Mouse (Mus musculus): ENCODE measurements around the gene Ggt5. TPM values are rescaled to one million over a fixed set of nuclear protein-coding genes. Genes with fewer than 3 reads are reported as not detected.

The Ggt5 gene
- polyA plus RNA-seq, 1 experiment from 2014 or later, result 1.2 TPM

- H3K36me3 ChIP-seq (ENCODE audit: control insufficient read depth, insufficient read depth, low read length), result peaks cover 45% of the 10 kb centered on the region
- no peak for ATAC-seq (replicated peaks; ENCODE audit: low FRiP score)
- 89% methylated on average over 6 of the region's 6 CpGs for WGBS
Measured at GRCm38 (mm10) chr10:75661381-75661780, 72.2 kb downstream of the Ggt5 start.

GRCm38 (mm10) chr10:75661876-75662275 is 72.7 kb downstream of the Ggt5 start:
- H3K4me2 ChIP-seq, result no peak overlapping the region
- WGBS, result 90% methylated on average over 3 of the region's 3 CpGs
- DNase-seq (ENCODE audit: low spot score) (no peak), ATAC-seq (replicated peaks; ENCODE audit: low FRiP score) (no peak)
- peaks cover 40% of the 10 kb centered on the region for H3K36me3 ChIP-seq (ENCODE audit: control insufficient read depth, insufficient read depth, low read length)
- no peak overlapping the region for H3K9ac ChIP-seq (ENCODE audit: low read depth, low read length)
- H3K27me3 ChIP-seq (replicated peaks; ENCODE audit: control insufficient read depth, insufficient read depth, low read length), result 0 out of 2 replicates have a peak, but pooled peaks cover 2% of the 10 kb centered on the region
- H3K27ac ChIP-seq (ENCODE audit: low read depth, low read length), result no peak overlapping the region
- no peak overlapping the region for H3K4me3 ChIP-seq (ENCODE audit: low read depth, low read length)
- H3K9me3 ChIP-seq (ENCODE audit: control insufficient read depth, low read length), result no peaks in the 10 kb centered on the region
- peaks cover 4% of the 10 kb centered on the region for H3K4me1 ChIP-seq (replicated peaks; ENCODE audit: control insufficient read depth, insufficient read depth, low read length)

More at GRCm38 (mm10) chr10:75661381-75661780, 72.2 kb downstream of the Ggt5 start:
- Histone ChIP-seq H3K27me3 (replicated peaks; ENCODE audit: control insufficient read depth, insufficient read depth, low read length) (0 out of 2 replicates have a peak, but pooled peaks cover 2% of the 10 kb centered on the region), H3K4me2 (no peak overlapping the region), H3K9ac (ENCODE audit: low read depth, low read length) (no peak overlapping the region), H3K9me3 (ENCODE audit: control insufficient read depth, low read length) (no peaks in the 10 kb centered on the region), H3K4me3 (ENCODE audit: low read depth, low read length) (no peak overlapping the region), H3K4me1 (replicated peaks; ENCODE audit: control insufficient read depth, insufficient read depth, low read length) (no peaks in the 10 kb centered on the region), H3K27ac (ENCODE audit: low read depth, low read length) (no peak overlapping the region)
- DNase-seq (ENCODE audit: low spot score), result no peak

- peaks cover 34% of the 10 kb centered on the region for H3K36me3 ChIP-seq (ENCODE audit: control insufficient read depth, insufficient read depth, low read length)
- no peak overlapping the region for H3K4me3 ChIP-seq (ENCODE audit: low read depth, low read length)
- WGBS, result 86% methylated on average over 4 of the region's 4 CpGs
- 0 out of 2 replicates have a peak, but pooled peaks cover 2% of the 10 kb centered on the region for H3K27me3 ChIP-seq (replicated peaks; ENCODE audit: control insufficient read depth, insufficient read depth, low read length)
- H3K9me3 ChIP-seq (ENCODE audit: control insufficient read depth, low read length), result no peaks in the 10 kb centered on the region
- no peak overlapping the region for H3K4me2 ChIP-seq
- H3K9ac ChIP-seq (ENCODE audit: low read depth, low read length), result no peak overlapping the region
- ATAC-seq (replicated peaks; ENCODE audit: low FRiP score) (no peak), DNase-seq (ENCODE audit: low spot score) (no peak)
- peaks cover 10% of the 10 kb centered on the region for H3K4me1 ChIP-seq (replicated peaks; ENCODE audit: control insufficient read depth, insufficient read depth, low read length)
- H3K27ac ChIP-seq (ENCODE audit: low read depth, low read length), result no peak overlapping the region
Measured at GRCm38 (mm10) chr10:75662575-75662974, 73.4 kb downstream of the Ggt5 start.

- Histone ChIP-seq H3K27ac (ENCODE audit: low read depth, low read length) (no peak overlapping the region), H3K4me3 (ENCODE audit: low read depth, low read length) (no peak overlapping the region), H3K9ac (ENCODE audit: low read depth, low read length) (no peak overlapping the region), H3K4me2 (no peak overlapping the region), H3K27me3 (replicated peaks; ENCODE audit: control insufficient read depth, insufficient read depth, low read length) (peaks cover 8% of the 10 kb centered on the region; the same call in 1 of the 2 replicates), H3K9me3 (ENCODE audit: control insufficient read depth, low read length) (no peaks in the 10 kb centered on the region), H3K36me3 (ENCODE audit: control insufficient read depth, insufficient read depth, low read length) (peaks cover 27% of the 10 kb centered on the region), H3K4me1 (replicated peaks; ENCODE audit: control insufficient read depth, insufficient read depth, low read length) (peaks cover 14% of the 10 kb centered on the region)
- no peak for DNase-seq (ENCODE audit: low spot score)
- 86% methylated on average over 6 of the region's 6 CpGs for WGBS
- ATAC-seq (replicated peaks; ENCODE audit: low FRiP score), result no peak
Measured at GRCm38 (mm10) chr10:75664673-75665270, 75.6 kb downstream of the Ggt5 start.

- H3K4me2 ChIP-seq, result peak overlapping the region; percentile 100
- H3K9me3 ChIP-seq (ENCODE audit: control insufficient read depth, low read length), result no peaks in the 10 kb centered on the region
- H3K36me3 ChIP-seq (ENCODE audit: control insufficient read depth, insufficient read depth, low read length), result peaks cover 18% of the 10 kb centered on the region
- no peak overlapping the region for H3K27ac ChIP-seq (ENCODE audit: low read depth, low read length)
- peaks cover 14% of the 10 kb centered on the region for H3K4me1 ChIP-seq (replicated peaks; ENCODE audit: control insufficient read depth, insufficient read depth, low read length)
- DNase-seq (ENCODE audit: low spot score) (no peak), ATAC-seq (replicated peaks; ENCODE audit: low FRiP score) (no peak)
- no peak overlapping the region; the same call in 1 of the 2 replicates for H3K9ac ChIP-seq (ENCODE audit: low read depth, low read length)
- peaks cover 8% of the 10 kb centered on the region; the same call in 1 of the 2 replicates for H3K27me3 ChIP-seq (replicated peaks; ENCODE audit: control insufficient read depth, insufficient read depth, low read length)
- WGBS, result 57% methylated on average over 4 of the region's 4 CpGs
- H3K4me3 ChIP-seq (ENCODE audit: low read depth, low read length), result peak overlapping the region; percentile 72; the same call in 1 of the 2 replicates
Measured at GRCm38 (mm10) chr10:75666451-75667030, 77.4 kb downstream of the Ggt5 start.

Other genes with a start within 250 kb of the Ggt5 start
- 5.5 and 5.7 TPM in 2 replicates for gene Upb1, start 188.2 kb upstream of the Ggt5 start, polyA plus RNA-seq (2014; fragmentation: Nextera tagmentation; extraction: Ambion mirVana)
- gene Snrpd3, start 71.8 kb upstream of the Ggt5 start, polyA plus RNA-seq (2014; fragmentation: Nextera tagmentation; extraction: Ambion mirVana), result 272 and 328 TPM in 2 replicates
- 44.5 and 48.8 TPM in 2 replicates for gene Gucd1, start 71.4 kb upstream of the Ggt5 start, polyA plus RNA-seq (2014; fragmentation: Nextera tagmentation; extraction: Ambion mirVana)
- gene Lrrc75b, start 29.0 kb upstream of the Ggt5 start, polyA plus RNA-seq (2014; fragmentation: Nextera tagmentation; extraction: Ambion mirVana), result 0.48 and 0.52 TPM in 2 replicates
- gene Ggt1, start 27.7 kb upstream of the Ggt5 start, polyA plus RNA-seq (2014; fragmentation: Nextera tagmentation; extraction: Ambion mirVana), result 4.2 and 4.9 TPM in 2 replicates
- 0.91 and 1.5 TPM in 2 replicates for gene Susd2, start 54.7 kb downstream of the Ggt5 start, polyA plus RNA-seq (2014; fragmentation: Nextera tagmentation; extraction: Ambion mirVana)
- gene Cabin1, start 175.0 kb downstream of the Ggt5 start, polyA plus RNA-seq (2014; fragmentation: Nextera tagmentation; extraction: Ambion mirVana), result 30.3 and 33.3 TPM in 2 replicates
- 198 and 213 TPM in 2 replicates for gene Ddt, start 184.1 kb downstream of the Ggt5 start, polyA plus RNA-seq (2014; fragmentation: Nextera tagmentation; extraction: Ambion mirVana)
- gene Gm20441, start 191.6 kb downstream of the Ggt5 start, polyA plus RNA-seq (2014; fragmentation: Nextera tagmentation; extraction: Ambion mirVana), result not detected in 2 replicates
- 6.3 and 7.9 TPM in 2 replicates for gene Gstt3, start 192.1 kb downstream of the Ggt5 start, polyA plus RNA-seq (2014; fragmentation: Nextera tagmentation; extraction: Ambion mirVana)
- 40.7 and 43.0 TPM in 2 replicates for gene Gstt1, start 209.2 kb downstream of the Ggt5 start, polyA plus RNA-seq (2014; fragmentation: Nextera tagmentation; extraction: Ambion mirVana)
- not detected in 2 replicates for gene Gstt4, start 233.2 kb downstream of the Ggt5 start, polyA plus RNA-seq (2014; fragmentation: Nextera tagmentation; extraction: Ambion mirVana)
- 38.4 and 39.6 TPM in 2 replicates for gene Gstt2, start 248.1 kb downstream of the Ggt5 start, polyA plus RNA-seq (2014; fragmentation: Nextera tagmentation; extraction: Ambion mirVana)